Mouse (Mus musculus): ENCODE data around the gene Tmem80. TPM values are rescaled to one million over a fixed set of nuclear protein-coding genes. Genes with fewer than 3 reads are reported as not detected.

Gene Tmem80
- polyA plus RNA-seq, 1 experiment from 2014 or later = 23.3 TPM

DNA sequence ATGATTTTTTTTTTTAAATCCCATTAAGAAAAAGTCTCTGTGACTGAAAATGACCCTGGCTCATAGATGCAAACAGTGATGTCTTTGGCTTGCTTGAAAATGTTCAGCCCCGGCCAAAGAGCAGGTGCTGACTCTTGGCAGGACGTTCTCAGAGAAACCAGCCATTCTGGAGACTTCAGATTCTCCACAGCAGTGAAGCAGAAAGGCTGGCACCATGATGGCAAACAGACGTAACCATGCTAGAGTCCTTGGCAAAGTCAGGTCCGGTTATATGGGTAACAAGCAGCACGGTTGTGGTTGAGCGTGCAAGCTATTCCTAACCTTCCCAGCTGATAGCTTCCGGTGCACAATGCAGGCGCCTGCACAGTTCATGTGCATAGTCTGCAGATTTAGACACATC lies 28.4 kb upstream of the Tmem80 start:
- 94% methylated on average over 8 of the region's 8 CpGs for WGBS
- H3K4me2 ChIP-seq (replicated peaks; ENCODE audit: low read depth) = no peak overlapping the region
- TF ChIP-seq CTCF (IDR thresholded peaks at IDR 0.05; ENCODE audit: low read depth) = no peak
- no peak for ATAC-seq
- H3K27me3 ChIP-seq (replicated peaks; ENCODE audit: control insufficient read depth, insufficient read depth, low read length) = peaks cover 12% of the 10 kb centered on the region; the same call in 1 of the 2 replicates
- no peaks in the 10 kb centered on the region; the same call in 1 of the 2 replicates for H3K4me1 ChIP-seq (replicated peaks; ENCODE audit: control insufficient read depth, insufficient read depth, low read length)
- no peak overlapping the region for H3K27ac ChIP-seq (ENCODE audit: low read depth, low read length)
- no peaks in the 10 kb centered on the region for H3K9me3 ChIP-seq (ENCODE audit: control insufficient read depth)
- no peak overlapping the region for H3K9ac ChIP-seq (ENCODE audit: low read depth, low read length)
- H3K36me3 ChIP-seq (ENCODE audit: control insufficient read depth, insufficient read depth) = peaks cover 38% of the 10 kb centered on the region
- H3K4me3 ChIP-seq (ENCODE audit: low read depth, low read length) = no peak overlapping the region

DNA sequence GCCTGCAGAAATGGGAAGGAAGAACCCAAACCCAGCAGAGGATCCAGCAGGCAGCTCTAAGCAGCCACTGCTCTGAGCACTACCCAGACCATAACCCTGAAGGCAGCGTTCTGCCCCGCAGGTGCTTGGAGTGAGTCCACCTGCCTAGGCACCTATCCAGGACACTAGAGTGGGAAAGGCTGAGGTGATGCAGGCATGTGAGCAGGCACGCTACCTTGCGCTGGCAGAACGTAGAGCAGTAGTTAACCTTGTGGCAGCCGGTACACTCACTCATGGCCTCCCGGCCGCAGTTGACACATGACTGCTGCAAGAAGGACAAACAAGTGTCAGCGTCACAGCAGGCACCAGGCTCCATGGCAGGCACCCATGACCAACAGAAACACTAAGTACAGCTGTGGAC lies 26.2 kb upstream of the Tmem80 start:
- WGBS = 82% methylated on average over 9 of the region's 9 CpGs
- H3K9ac ChIP-seq (ENCODE audit: low read depth, low read length) = no peak overlapping the region
- H3K27me3 ChIP-seq (replicated peaks; ENCODE audit: control insufficient read depth, insufficient read depth, low read length) = no peaks in the 10 kb centered on the region
- no peaks in the 10 kb centered on the region for H3K4me1 ChIP-seq (replicated peaks; ENCODE audit: control insufficient read depth, insufficient read depth, low read length)
- H3K4me2 ChIP-seq (replicated peaks; ENCODE audit: low read depth) = no peak overlapping the region
- H3K36me3 ChIP-seq (ENCODE audit: control insufficient read depth, insufficient read depth) = peaks cover 60% of the 10 kb centered on the region
- TF ChIP-seq CTCF (IDR thresholded peaks at IDR 0.05; ENCODE audit: low read depth) = no peak
- ATAC-seq = peak; percentile 42
- H3K9me3 ChIP-seq (ENCODE audit: control insufficient read depth) = no peaks in the 10 kb centered on the region
- peak overlapping the region; percentile 66 for H3K27ac ChIP-seq (ENCODE audit: low read depth, low read length)
- no peak overlapping the region for H3K4me3 ChIP-seq (ENCODE audit: low read depth, low read length)

DNA sequence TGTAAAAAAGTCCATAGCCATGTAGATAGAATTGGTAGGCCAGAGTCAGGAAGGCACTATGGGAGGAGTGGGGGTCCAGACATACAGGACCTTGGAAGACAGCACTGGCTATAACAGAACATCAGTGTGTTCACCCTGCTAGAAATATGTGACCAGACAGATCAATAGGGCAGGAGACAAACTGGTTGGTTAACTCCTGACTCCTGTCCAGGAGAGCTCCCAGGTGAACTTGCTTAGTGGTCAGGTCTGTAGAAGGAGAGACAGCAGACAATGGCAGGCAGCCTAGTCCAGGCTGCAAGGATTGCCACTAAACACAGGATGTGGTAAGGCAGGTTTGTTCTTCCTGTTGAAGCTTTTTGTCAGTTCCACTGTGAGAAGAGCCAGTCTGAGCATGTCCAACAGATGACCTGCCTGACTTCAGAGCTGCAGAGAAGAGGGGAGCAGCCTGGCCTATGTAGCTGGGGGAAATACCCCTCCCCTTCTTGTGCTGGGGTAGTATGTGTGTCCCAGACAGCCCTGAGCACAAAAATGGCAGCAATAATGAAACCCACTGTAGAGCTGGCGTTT lies 24.8 kb upstream of the Tmem80 start:
- no peak overlapping the region for H3K4me3 ChIP-seq (ENCODE audit: low read depth, low read length)
- 0 out of 2 replicates have a peak overlapping the region, but pooled peaks have one; percentile 21 for H3K27ac ChIP-seq (ENCODE audit: low read depth, low read length)
- no peak overlapping the region for H3K4me2 ChIP-seq (replicated peaks; ENCODE audit: low read depth)
- no peak overlapping the region for H3K9ac ChIP-seq (ENCODE audit: low read depth, low read length)
- no peaks in the 10 kb centered on the region for H3K4me1 ChIP-seq (replicated peaks; ENCODE audit: control insufficient read depth, insufficient read depth, low read length)
- H3K27me3 ChIP-seq (replicated peaks; ENCODE audit: control insufficient read depth, insufficient read depth, low read length) = no peaks in the 10 kb centered on the region
- TF ChIP-seq CTCF (IDR thresholded peaks at IDR 0.05; ENCODE audit: low read depth) = no peak
- no peak for ATAC-seq
- 78% methylated on average over 1 of the region's 1 CpGs for WGBS
- peaks cover 64% of the 10 kb centered on the region for H3K36me3 ChIP-seq (ENCODE audit: control insufficient read depth, insufficient read depth)
- H3K9me3 ChIP-seq (ENCODE audit: control insufficient read depth) = no peaks in the 10 kb centered on the region

DNA sequence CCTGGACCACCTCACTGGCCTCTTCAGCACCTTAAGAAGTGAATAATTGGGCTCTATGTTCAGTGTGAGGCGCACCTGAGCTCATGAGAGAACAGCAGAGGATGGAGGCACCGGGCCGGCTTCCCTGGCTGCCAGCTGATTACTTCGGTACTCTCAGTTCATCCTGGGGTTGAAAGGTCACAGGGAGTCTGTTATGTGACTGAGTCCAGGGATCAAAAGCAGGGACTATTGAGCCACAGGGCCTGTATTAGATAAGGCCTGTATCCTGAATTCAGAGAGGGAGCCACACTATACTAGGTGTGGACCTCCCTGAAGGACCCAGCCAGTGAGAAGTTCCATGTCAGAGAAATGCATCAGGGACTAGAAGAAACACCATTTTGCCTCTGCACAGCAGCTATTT lies 23.0 kb upstream of the Tmem80 start:
- no peaks in the 10 kb centered on the region for H3K27me3 ChIP-seq (replicated peaks; ENCODE audit: control insufficient read depth, insufficient read depth, low read length)
- H3K4me3 ChIP-seq (ENCODE audit: low read depth, low read length) = no peak overlapping the region
- peaks cover 79% of the 10 kb centered on the region for H3K36me3 ChIP-seq (ENCODE audit: control insufficient read depth, insufficient read depth)
- no peaks in the 10 kb centered on the region for H3K9me3 ChIP-seq (ENCODE audit: control insufficient read depth)
- no peaks in the 10 kb centered on the region for H3K4me1 ChIP-seq (replicated peaks; ENCODE audit: control insufficient read depth, insufficient read depth, low read length)
- H3K4me2 ChIP-seq (replicated peaks; ENCODE audit: low read depth) = no peak overlapping the region
- no peak overlapping the region for H3K27ac ChIP-seq (ENCODE audit: low read depth, low read length)
- WGBS = 66% methylated on average over 4 of the region's 4 CpGs
- TF ChIP-seq CTCF (IDR thresholded peaks at IDR 0.05; ENCODE audit: low read depth) = no peak
- ATAC-seq = no peak
- no peak overlapping the region for H3K9ac ChIP-seq (ENCODE audit: low read depth, low read length)

DNA sequence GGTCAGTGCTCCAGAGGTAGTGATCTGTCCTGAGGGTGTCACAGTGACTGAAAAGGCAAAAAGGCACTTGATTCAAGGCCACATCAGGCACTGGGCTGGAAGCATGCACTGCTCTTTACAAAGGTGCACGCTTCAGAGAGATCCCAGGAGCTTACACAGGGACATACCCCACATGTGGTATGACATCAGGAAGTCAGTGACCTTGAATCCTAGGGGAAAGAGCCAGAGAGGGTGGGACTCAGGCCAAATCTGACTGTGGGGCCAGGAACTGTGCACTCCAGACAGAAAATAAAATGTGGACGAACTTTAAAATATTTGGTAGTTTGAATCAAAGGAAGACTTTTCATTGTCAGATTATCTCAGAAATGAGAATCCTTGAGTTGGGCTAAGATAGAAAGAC lies 13.1 kb upstream of the Tmem80 start:
- H3K4me2 ChIP-seq (replicated peaks; ENCODE audit: low read depth) = no peak overlapping the region
- no peak for TF ChIP-seq CTCF (IDR thresholded peaks at IDR 0.05; ENCODE audit: low read depth)
- H3K9ac ChIP-seq (ENCODE audit: low read depth, low read length) = no peak overlapping the region
- ATAC-seq = no peak
- peaks cover 66% of the 10 kb centered on the region for H3K36me3 ChIP-seq (ENCODE audit: control insufficient read depth, insufficient read depth)
- H3K9me3 ChIP-seq (ENCODE audit: control insufficient read depth) = no peaks in the 10 kb centered on the region
- H3K27me3 ChIP-seq (replicated peaks; ENCODE audit: control insufficient read depth, insufficient read depth, low read length) = no peaks in the 10 kb centered on the region
- no peak overlapping the region for H3K4me3 ChIP-seq (ENCODE audit: low read depth, low read length)
- H3K27ac ChIP-seq (ENCODE audit: low read depth, low read length) = no peak overlapping the region
- WGBS = 83% methylated on average over 2 of the region's 2 CpGs
- no peaks in the 10 kb centered on the region for H3K4me1 ChIP-seq (replicated peaks; ENCODE audit: control insufficient read depth, insufficient read depth, low read length)

DNA sequence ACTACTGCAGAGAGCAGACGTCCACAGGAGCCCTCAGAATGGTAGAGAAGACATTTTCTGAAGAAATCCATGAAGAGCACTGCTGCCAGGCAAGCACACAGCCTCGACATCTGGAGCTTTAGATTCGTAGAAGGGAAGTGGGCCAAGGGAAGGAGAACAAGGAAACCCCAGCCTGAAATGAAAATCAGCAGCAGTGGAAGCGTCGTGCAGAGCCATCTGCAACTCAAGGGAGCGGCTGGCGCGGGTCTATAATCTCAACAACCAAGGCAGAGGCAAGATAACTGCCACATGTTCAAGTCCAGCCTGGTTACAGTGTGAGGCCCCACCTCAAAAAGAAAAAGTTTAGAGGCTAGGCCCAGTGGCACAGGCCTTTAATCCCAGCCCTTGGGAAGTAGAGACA lies 12.5 kb upstream of the Tmem80 start:
- Histone ChIP-seq H3K4me2 (replicated peaks; ENCODE audit: low read depth) (no peak overlapping the region), H3K9ac (ENCODE audit: low read depth, low read length) (no peak overlapping the region), H3K36me3 (ENCODE audit: control insufficient read depth, insufficient read depth) (peaks cover 64% of the 10 kb centered on the region), H3K4me3 (ENCODE audit: low read depth, low read length) (no peak overlapping the region), H3K27ac (ENCODE audit: low read depth, low read length) (0 out of 2 replicates have a peak overlapping the region, but pooled peaks have one; percentile 24), H3K4me1 (replicated peaks; ENCODE audit: control insufficient read depth, insufficient read depth, low read length) (no peaks in the 10 kb centered on the region), H3K9me3 (ENCODE audit: control insufficient read depth) (no peaks in the 10 kb centered on the region), H3K27me3 (replicated peaks; ENCODE audit: control insufficient read depth, insufficient read depth, low read length) (no peaks in the 10 kb centered on the region)
- 80% methylated on average over 8 of the region's 8 CpGs for WGBS
- no peak for ATAC-seq
- no peak for TF ChIP-seq CTCF (IDR thresholded peaks at IDR 0.05; ENCODE audit: low read depth)

All from intestine, postnatal 0 days (tissue).